Mouse (Mus musculus) midbrain, embryonic 13.5 days (tissue): ENCODE results near the gene Itga6. TPM values are rescaled to one million over a fixed set of nuclear protein-coding genes. Genes with fewer than 3 reads are reported as not detected.

ENCODE experiments used
- ATAC-seq: fragments of 200-750 bp; cut with Nextera tagmentation; 2 replicates; pipeline ENCODE4 v1.8.0; 2017; ENCODE audit warnings: mild to moderate bottlenecking, moderate TSS enrichment, moderate library complexity
- H3K27ac ChIP-seq: fragments of 300-500 bp; sonication (generic); 2 replicates; pipeline ENCODE4 v1.5.1; 2015; ENCODE audit warnings: inconsistent platforms, mild to moderate bottlenecking, moderate library complexity
- H3K27me3 ChIP-seq: fragments of 300-500 bp; sonication (generic); 2 replicates; pipeline ENCODE4 v1.6.1; 2015; ENCODE audit warnings: mild to moderate bottlenecking, inconsistent platforms
- H3K36me3 ChIP-seq: fragments of 300-500 bp; sonication (generic); 2 replicates; pipeline ENCODE4 v1.6.1; 2015; ENCODE audit warnings: mild to moderate bottlenecking, inconsistent platforms
- H3K4me1 ChIP-seq: fragments of 300-500 bp; sonication (generic); replicated peaks from 2 replicates; pipeline ENCODE4 v1.6.1; 2015; ENCODE audit warnings: inconsistent platforms
- H3K4me2 ChIP-seq: fragments of 300-500 bp; sonication (generic); replicated peaks from 2 replicates; pipeline ENCODE4 v1.6.1; 2015; ENCODE audit warnings: moderate library complexity, mild to moderate bottlenecking, inconsistent platforms
- H3K4me3 ChIP-seq: fragments of 300-500 bp; sonication (generic); replicated peaks from 2 replicates; pipeline ENCODE4 v1.5.1; 2015; ENCODE audit warnings: mild to moderate bottlenecking, inconsistent platforms
- H3K9ac ChIP-seq: fragments of 300-500 bp; sonication (generic); replicated peaks from 2 replicates; pipeline ENCODE4 v1.6.1; 2015; ENCODE audit warnings: mild to moderate bottlenecking, inconsistent platforms
- H3K9me3 ChIP-seq: fragments of 300-500 bp; sonication (generic); 2 replicates; pipeline ENCODE4 v1.6.1; 2016; ENCODE audit warnings: mild to moderate bottlenecking, inconsistent platforms
- WGBS: fragments of 180-500 bp; shearing (Covaris S2); methylation state at CpG from one replicate; pipeline ENCODE4 v1.1.7; 2015; 5-methylcytosine and 5-hydroxymethylcytosine counted together
- polyA plus RNA-seq: library from polyadenylated mRNA; unstranded; fragments of >200 nt; fragmentation: Nextera tagmentation; extraction: Ambion mirVana; gene quantifications from 2 replicates; pipeline ENCODE4 v1.2.1, GENCODE M21; 2015

Gene Itga6
- polyA plus RNA-seq, 1 experiment from 2014 or later: 17.6 TPM

DNA sequence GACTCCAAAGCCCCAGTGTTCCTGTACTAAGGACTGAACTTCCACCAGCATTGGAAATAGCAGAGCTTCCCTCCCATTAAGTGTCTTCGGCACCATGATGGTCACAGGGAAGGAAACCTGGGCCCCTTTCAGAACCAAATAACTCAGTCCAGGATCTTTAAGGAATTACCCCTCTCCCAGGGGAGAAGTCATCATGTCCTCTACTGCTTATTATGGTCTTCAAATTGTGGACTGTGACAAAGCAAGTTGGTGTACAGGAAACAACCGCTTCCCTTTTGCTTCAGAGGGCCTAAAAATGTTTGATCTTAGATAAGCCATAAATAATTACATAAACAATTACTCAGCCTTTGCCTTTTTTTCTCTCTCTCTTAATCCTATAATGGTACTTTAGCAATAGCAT, 6.4 kb downstream of the Itga6 start:
- Histone ChIP-seq H3K4me2 (no peak overlapping the region), H3K9me3 (no peaks in the 10 kb centered on the region), H3K4me1 (peaks cover 16% of the 10 kb centered on the region; the same call in 1 of the 2 replicates), H3K36me3 (no peaks in the 10 kb centered on the region), H3K27ac (no peak overlapping the region), H3K9ac (no peak overlapping the region), H3K4me3 (no peak overlapping the region), H3K27me3 (0 out of 2 replicates have a peak, but pooled peaks cover 10% of the 10 kb centered on the region)
- no peak for ATAC-seq
- 81% methylated on average over 2 of the region's 2 CpGs for WGBS

DNA sequence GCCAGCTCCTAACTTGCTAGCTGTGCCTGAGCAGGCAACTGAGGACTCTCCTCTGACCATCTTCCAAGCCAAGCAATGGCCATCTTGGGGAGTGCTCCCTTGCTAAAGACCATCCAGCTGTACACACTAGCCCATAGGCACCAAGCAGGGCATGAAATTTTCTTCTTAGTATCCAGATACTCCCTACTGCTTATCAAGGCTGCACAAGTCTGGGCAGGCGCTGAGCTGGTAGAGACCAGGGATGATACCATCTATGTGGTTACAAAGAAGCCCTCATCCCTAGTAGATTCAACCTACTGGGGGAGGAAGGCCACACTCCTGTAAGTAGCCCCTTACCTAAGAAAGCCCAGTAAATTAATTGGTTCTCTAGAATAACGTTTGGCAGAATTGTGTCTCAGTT, 7.0 kb downstream of the Itga6 start:
- ATAC-seq: no peak
- WGBS: 81% methylated on average over 2 of the region's 2 CpGs

DNA sequence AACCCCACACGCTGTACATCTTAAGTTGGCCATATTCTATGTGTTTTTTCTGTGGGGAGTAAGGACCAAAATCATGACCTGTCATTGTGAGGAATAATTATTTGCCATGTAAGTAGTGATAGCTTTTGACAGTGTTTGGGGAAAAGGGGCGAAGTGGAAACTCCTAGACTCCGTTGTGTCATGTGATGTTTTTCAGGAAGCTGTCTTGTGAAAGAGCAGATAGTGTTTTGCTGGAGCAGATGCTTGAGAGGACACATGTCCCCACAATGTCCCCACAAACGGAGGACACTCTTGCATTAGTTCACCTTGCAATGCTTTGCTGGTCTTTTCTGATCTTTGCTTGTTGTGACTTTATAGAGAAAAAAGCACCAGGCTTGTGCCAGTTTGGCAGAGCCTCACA, 7.7 kb downstream of the Itga6 start:
- Histone ChIP-seq H3K4me1 (peaks cover 16% of the 10 kb centered on the region; the same call in 1 of the 2 replicates), H3K9ac (no peak overlapping the region), H3K4me3 (no peak overlapping the region), H3K36me3 (no peaks in the 10 kb centered on the region), H3K4me2 (no peak overlapping the region), H3K9me3 (no peaks in the 10 kb centered on the region), H3K27me3 (0 out of 2 replicates have a peak, but pooled peaks cover 5% of the 10 kb centered on the region), H3K27ac (no peak overlapping the region)
- WGBS: 90% methylated on average over 4 of the region's 4 CpGs
- ATAC-seq: no peak

More for the DNA sequence above, 7.0 kb downstream of the Itga6 start:
- Histone ChIP-seq H3K4me1 (peaks cover 16% of the 10 kb centered on the region; the same call in 1 of the 2 replicates), H3K9ac (no peak overlapping the region), H3K27ac (no peak overlapping the region), H3K9me3 (no peaks in the 10 kb centered on the region), H3K27me3 (0 out of 2 replicates have a peak, but pooled peaks cover 6% of the 10 kb centered on the region), H3K36me3 (no peaks in the 10 kb centered on the region), H3K4me3 (no peak overlapping the region), H3K4me2 (no peak overlapping the region)

DNA sequence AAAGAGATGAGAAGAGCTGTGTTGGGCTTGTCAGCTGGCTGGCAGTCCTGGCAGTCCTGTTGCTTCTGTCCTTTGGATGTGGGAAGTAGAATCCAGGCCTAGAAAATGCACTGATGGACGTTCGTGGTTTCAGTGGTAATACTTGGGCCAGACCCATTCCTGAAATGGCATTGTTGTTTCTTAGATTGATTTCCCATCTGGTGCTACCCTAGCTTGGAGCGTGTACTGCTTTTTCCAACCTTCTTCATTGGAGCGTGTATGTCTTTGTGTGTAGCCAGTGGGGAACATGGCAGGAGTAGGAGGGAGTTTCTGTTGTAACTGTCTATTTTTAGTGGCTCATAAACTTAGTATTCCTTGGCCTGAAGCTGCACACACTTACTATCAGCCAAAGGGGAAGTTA, 10.3 kb downstream of the Itga6 start:
- Histone ChIP-seq H3K27ac (no peak overlapping the region), H3K4me3 (no peak overlapping the region), H3K36me3 (no peaks in the 10 kb centered on the region), H3K9me3 (no peaks in the 10 kb centered on the region), H3K4me1 (0 out of 2 replicates have a peak, but pooled peaks cover 3% of the 10 kb centered on the region), H3K9ac (no peak overlapping the region), H3K4me2 (no peak overlapping the region), H3K27me3 (0 out of 2 replicates have a peak, but pooled peaks cover 5% of the 10 kb centered on the region)
- ATAC-seq: no peak
- WGBS: 92% methylated on average over 4 of the region's 4 CpGs

DNA sequence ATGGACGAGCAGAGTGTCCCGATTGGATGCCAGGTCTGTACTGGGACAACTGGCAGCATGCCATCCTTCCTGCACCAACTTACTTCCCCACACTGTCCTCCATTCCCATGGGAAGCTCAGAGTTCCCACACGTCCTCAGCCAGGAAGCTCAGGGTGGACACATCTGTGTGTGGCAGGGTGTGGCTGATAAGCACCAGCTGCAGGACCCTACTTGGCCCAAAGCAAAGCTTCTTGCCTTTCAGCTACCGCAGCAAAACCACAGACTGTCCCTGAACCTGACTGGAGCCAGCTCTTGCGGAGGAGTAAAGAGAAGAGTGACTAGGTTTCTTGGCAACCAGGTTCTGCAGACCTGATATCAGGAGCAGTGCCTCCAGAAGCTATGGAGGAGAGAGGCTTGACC, 11.7 kb downstream of the Itga6 start:
- Histone ChIP-seq H3K4me2 (no peak overlapping the region), H3K9ac (no peak overlapping the region), H3K4me3 (no peak overlapping the region), H3K9me3 (no peaks in the 10 kb centered on the region), H3K27ac (no peak overlapping the region), H3K27me3 (0 out of 2 replicates have a peak, but pooled peaks cover 2% of the 10 kb centered on the region), H3K4me1 (0 out of 2 replicates have a peak, but pooled peaks cover 3% of the 10 kb centered on the region), H3K36me3 (no peaks in the 10 kb centered on the region)
- no peak for ATAC-seq
- WGBS: 83% methylated on average over 5 of the region's 5 CpGs

DNA sequence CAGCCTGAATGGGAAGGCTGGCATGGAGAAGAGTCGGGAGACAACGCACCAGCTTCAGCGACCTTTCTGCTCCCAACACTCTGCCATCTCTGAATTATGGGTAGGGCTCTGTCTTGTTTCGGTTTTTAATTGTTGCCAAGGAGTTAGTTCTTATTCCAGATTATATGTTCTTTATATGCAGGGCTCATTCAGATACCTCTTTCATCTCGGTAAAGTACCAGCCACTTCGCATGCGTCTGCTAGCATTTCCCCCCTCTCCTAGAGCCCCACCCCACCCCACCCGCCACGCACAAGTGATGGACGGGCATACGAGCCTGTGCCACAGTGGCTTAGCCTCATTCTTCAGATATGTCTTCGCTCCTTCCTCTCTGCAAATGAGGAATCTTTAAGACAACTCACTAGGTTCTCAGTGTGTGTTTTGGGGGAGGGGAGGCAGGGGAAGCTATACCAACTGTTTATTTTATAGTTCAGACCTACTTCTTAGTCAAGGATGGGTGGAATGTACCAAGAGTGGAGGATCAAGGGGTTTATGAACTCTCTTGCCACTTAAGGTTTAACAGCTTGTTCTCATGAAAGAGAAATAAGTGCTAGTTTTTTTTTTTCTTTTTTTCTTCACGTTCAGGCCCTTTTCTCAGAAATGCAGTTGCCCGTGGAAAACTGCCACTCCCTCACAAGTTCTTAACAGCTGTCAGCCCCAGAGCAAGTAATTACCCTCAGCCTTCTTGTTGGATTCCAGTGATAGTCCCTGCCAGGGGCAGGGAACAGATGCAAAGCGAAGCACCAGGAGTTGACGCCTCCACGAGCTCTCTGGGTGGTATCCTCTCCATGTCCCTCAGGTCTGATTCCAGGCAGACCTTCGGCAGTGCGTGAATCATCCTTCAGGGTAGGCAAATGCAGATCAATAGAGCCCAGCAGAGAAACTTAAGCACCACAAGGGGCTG, 13.4 kb downstream of the Itga6 start:
- no peak overlapping the region for H3K27ac ChIP-seq
- no peaks in the 10 kb centered on the region for H3K9me3 ChIP-seq
- 0 out of 2 replicates have a peak, but pooled peaks cover 3% of the 10 kb centered on the region for H3K4me1 ChIP-seq
- H3K4me2 ChIP-seq: no peak overlapping the region
- no peak overlapping the region for H3K9ac ChIP-seq
- H3K27me3 ChIP-seq: no peaks in the 10 kb centered on the region
- H3K4me3 ChIP-seq: no peak overlapping the region
- no peaks in the 10 kb centered on the region for H3K36me3 ChIP-seq
- WGBS: 57% methylated on average over 19 of the region's 19 CpGs
- no peak for ATAC-seq

DNA sequence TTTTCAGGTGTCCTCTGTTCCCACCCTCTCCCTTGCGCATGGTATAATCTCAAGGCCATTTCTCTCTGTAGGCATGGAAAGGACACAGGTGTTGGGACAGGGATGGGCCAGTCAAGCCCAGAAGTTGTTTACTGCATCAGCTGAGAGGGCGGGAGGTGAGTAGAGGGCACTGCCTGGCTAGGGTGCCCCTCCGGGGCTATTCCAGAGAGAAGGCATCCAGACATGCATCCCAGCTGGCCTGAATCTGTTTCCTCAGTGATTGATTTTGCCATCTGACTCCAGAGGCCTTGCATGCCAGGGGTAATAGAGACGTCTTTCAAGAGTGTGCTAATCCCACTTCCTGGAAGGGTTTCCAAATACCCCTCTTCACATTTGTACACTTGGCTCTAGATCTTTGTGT, 14.7 kb downstream of the Itga6 start:
- Histone ChIP-seq H3K36me3 (no peaks in the 10 kb centered on the region), H3K27ac (no peak overlapping the region), H3K4me3 (no peak overlapping the region), H3K27me3 (no peaks in the 10 kb centered on the region), H3K9me3 (no peaks in the 10 kb centered on the region), H3K4me1 (0 out of 2 replicates have a peak, but pooled peaks cover 3% of the 10 kb centered on the region), H3K4me2 (no peak overlapping the region), H3K9ac (no peak overlapping the region)
- WGBS: 76% methylated on average over 4 of the region's 4 CpGs
- no peak for ATAC-seq

DNA sequence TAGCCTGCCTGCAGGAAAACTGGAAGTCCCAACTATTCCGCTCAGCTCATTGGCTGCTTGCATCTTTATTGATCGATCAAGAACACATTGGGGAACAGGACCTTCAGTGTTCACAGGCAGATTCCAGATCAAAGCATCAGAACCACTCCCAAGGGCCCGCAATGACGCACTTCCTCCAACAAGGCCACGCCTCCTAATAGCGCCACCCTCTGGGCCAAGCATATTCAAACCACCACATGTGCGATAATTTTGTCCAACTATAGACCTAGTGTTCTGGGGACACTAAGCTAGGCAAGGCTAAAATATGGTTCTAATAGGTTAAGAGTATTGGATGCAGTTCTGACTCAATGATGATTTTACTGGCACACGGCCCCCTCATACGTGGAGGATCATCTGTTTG, 15.7 kb downstream of the Itga6 start:
- Histone ChIP-seq H3K36me3 (no peaks in the 10 kb centered on the region), H3K9me3 (no peaks in the 10 kb centered on the region), H3K27me3 (no peaks in the 10 kb centered on the region), H3K9ac (no peak overlapping the region), H3K4me1 (0 out of 2 replicates have a peak, but pooled peaks cover 3% of the 10 kb centered on the region), H3K4me2 (no peak overlapping the region), H3K4me3 (no peak overlapping the region), H3K27ac (no peak overlapping the region)
- 94% methylated on average over 9 of the region's 9 CpGs for WGBS
- no peak for ATAC-seq

DNA sequence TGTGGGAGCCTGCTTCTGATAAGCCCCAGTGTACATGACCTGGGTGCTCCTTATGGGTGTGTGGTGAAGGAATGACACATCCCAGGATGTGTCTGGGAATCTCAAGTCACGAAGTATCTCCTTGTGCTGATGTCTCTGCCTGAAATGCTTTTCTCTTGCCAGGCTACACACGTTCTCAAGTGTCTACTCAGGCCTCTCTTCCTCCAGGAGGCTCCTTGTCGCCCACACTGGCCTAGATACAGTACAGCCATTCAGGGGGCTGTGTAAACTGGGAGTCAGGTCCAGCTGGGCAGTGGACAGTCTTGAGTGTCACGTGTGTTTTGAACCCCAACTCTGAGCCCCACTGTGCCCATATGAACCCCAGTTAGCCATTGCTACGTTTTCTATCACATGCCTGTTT, 19.1 kb downstream of the Itga6 start:
- H3K27me3 ChIP-seq: no peaks in the 10 kb centered on the region
- H3K9me3 ChIP-seq: no peaks in the 10 kb centered on the region
- ATAC-seq: no peak
- no peak overlapping the region for H3K9ac ChIP-seq
- H3K36me3 ChIP-seq: no peaks in the 10 kb centered on the region
- H3K4me3 ChIP-seq: no peak overlapping the region
- H3K4me1 ChIP-seq: no peaks in the 10 kb centered on the region
- H3K4me2 ChIP-seq: no peak overlapping the region
- 85% methylated on average over 5 of the region's 5 CpGs for WGBS
- H3K27ac ChIP-seq: no peak overlapping the region

DNA sequence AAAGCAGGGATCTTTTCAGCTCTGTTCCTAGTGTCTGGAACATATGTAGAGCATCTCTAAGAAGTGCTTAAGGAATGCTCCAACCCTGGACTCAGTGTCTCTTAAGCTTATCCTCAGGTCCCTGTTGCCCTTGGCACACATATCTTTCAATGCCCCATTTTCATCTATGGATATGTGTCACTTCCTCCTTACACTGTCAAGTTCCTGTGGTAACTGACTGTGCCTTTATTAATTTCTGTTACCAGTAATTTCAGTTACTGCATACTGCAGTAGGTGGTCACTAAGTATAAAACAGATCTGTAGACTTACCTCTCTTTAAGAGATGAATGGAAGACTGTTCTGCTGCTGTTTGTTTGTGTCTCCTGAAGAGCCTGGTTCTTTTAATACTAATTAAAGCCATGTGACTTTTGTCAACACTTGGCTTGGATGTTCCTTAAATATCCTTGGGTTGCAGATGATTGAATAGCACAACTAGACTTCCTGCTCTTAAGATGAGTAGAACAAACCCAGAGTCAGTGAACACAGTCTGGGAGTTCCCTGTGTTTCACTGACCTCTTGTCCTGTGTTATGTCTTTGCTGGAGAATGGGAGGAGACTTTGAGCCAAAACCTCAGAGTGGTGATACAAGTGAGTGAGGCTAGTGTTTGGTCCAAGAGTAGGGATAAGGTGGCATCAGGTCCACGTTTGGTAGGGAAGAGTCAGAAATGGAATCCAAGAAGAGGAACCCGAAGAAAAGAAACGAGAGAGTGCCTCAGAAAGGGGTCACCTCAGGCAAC, 19.7 kb downstream of the Itga6 start:
- WGBS: 71% methylated on average over 3 of the region's 3 CpGs
- H3K9ac ChIP-seq: no peak overlapping the region
- no peaks in the 10 kb centered on the region for H3K9me3 ChIP-seq
- no peaks in the 10 kb centered on the region for H3K36me3 ChIP-seq
- no peak overlapping the region for H3K4me2 ChIP-seq
- no peak overlapping the region for H3K27ac ChIP-seq
- H3K4me1 ChIP-seq: no peaks in the 10 kb centered on the region
- no peak for ATAC-seq
- no peak overlapping the region for H3K4me3 ChIP-seq
- H3K27me3 ChIP-seq: no peaks in the 10 kb centered on the region

DNA sequence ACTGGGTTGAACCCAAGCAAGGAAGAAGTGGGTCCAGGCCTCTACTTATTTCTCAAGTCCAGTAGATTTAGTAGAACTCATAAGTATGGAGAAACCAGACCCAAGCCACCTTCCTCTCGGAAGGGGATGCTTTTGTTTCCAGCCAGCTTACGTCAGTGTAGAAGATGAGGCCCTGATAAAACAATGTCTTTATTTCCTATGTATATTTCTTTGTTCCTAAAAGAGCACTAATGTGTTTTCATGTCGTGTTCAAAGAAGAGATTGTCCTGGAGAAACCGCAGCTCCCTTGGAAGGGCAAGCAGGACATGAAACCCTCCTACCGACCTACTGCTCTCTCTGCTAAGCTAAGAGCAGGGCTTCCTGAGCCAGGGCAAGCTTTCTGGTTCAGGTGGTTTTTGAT, 20.6 kb downstream of the Itga6 start:
- H3K27ac ChIP-seq: no peak overlapping the region
- H3K27me3 ChIP-seq: no peaks in the 10 kb centered on the region

More for the DNA sequence above, 20.6 kb downstream of the Itga6 start:
- ATAC-seq: no peak
- Histone ChIP-seq H3K9me3 (no peaks in the 10 kb centered on the region), H3K4me3 (no peak overlapping the region), H3K4me1 (no peaks in the 10 kb centered on the region), H3K4me2 (no peak overlapping the region), H3K9ac (no peak overlapping the region), H3K36me3 (no peaks in the 10 kb centered on the region)
- 84% methylated on average over 5 of the region's 5 CpGs for WGBS
